ENCODE assay signal across 14 mouse cellular contexts in genomic region chr14:104534862-104535261, GRCm38 (mm10).
"Had no signal": no experiment of that assay in that cellular context is flagged by ENCODE, and none has a peak within 500 bp of the region (broad histone marks: within the 10 kb centered on the region; RNA-seq: fewer than 3 reads in every experiment).

No protein-coding gene starts in this region.

- H3K4me3 ChIP-seq: limb, embryonic 13.5 days; liver, embryonic 13.5 days; midbrain, embryonic 13.5 days had no signal

- H3K27ac ChIP-seq: limb, embryonic 13.5 days; liver, embryonic 13.5 days; macrophage; midbrain, embryonic 13.5 days; stomach, postnatal 0 days had no signal

- H3K27me3 ChIP-seq: limb, embryonic 13.5 days; liver, embryonic 13.5 days; midbrain, embryonic 13.5 days had no signal

- ATAC-seq: midbrain, embryonic 13.5 days had no signal

- H3K4me2 ChIP-seq: limb, embryonic 13.5 days; liver, embryonic 13.5 days; midbrain, embryonic 13.5 days had no signal

- H3K9me3 ChIP-seq: limb, embryonic 13.5 days; liver, embryonic 13.5 days; midbrain, embryonic 13.5 days had no signal

- H3K36me3 ChIP-seq: limb, embryonic 13.5 days; liver, embryonic 13.5 days; midbrain, embryonic 13.5 days had no signal

- DNase-seq: kidney, adult 18-20 months; kidney, adult 9 months; kidney, postnatal 14 days; kidney, postnatal 4 days; left cerebral cortex, postnatal 4 days; liver, embryonic 13.5 days; lung, adult 2 months; thymus, adult 2 months; thymus, postnatal 14 days; thymus, postnatal 4 days had no signal

- H3K9ac ChIP-seq: limb, embryonic 13.5 days; liver, embryonic 13.5 days; midbrain, embryonic 13.5 days had no signal

- H3K4me1 ChIP-seq: limb, embryonic 13.5 days; liver, embryonic 13.5 days had no signal
